Mouse (Mus musculus): ENCODE data around the gene Capn3. TPM values are rescaled to one million over a fixed set of nuclear protein-coding genes. Genes with fewer than 3 reads are reported as not detected.

Gene Capn3
- 0.23 and 0.81 TPM in 2 replicates for polyA plus RNA-seq (2012; rRNA removed)

GRCm38 (mm10) chr2:120455719-120456118 lies at the start of gene Capn3:
TSS of gene Capn3 (plus strand) at chr2:120456019.

Other genes starting within 250 kb of the Capn3 start
- 7.1 and 7.2 TPM in 2 replicates for gene Pla2g4e, start 210.7 kb upstream of the Capn3 start, polyA plus RNA-seq (2012; rRNA removed)
- gene Pla2g4d, start 166.8 kb upstream of the Capn3 start, polyA plus RNA-seq (2012; rRNA removed): 1.5 and 2.2 TPM in 2 replicates
- 13.5 and 14.7 TPM in 2 replicates for gene Pla2g4f, start 141.9 kb upstream of the Capn3 start, polyA plus RNA-seq (2012; rRNA removed)
- 3.7 and 8.4 TPM in 2 replicates for gene Vps39, start 102.9 kb upstream of the Capn3 start, polyA plus RNA-seq (2012; rRNA removed)
- 1.6 and 2.9 TPM in 2 replicates for gene Ganc, start 52.1 kb upstream of the Capn3 start, polyA plus RNA-seq (2012; rRNA removed)
- gene Tmem87a, start 51.9 kb upstream of the Capn3 start, polyA plus RNA-seq (2012; rRNA removed): 1.6 and 3.5 TPM in 2 replicates
- gene Zfp106, start 107.8 kb downstream of the Capn3 start, polyA plus RNA-seq (2012; rRNA removed): 12.9 and 19.0 TPM in 2 replicates
- 0.53 and 1.2 TPM in 2 replicates for gene Snap23, start 111.7 kb downstream of the Capn3 start, polyA plus RNA-seq (2012; rRNA removed)
- gene Haus2, start 153.4 kb downstream of the Capn3 start, polyA plus RNA-seq (2012; rRNA removed): 0.18 and 0.58 TPM in 2 replicates
- gene Lrrc57, start 153.5 kb downstream of the Capn3 start, polyA plus RNA-seq (2012; rRNA removed): 1.4 and 2.2 TPM in 2 replicates
- 0.78 and 1.7 TPM in 2 replicates for gene Stard9, start 173.1 kb downstream of the Capn3 start, polyA plus RNA-seq (2012; rRNA removed)

Data from stomach, adult 2 months (tissue).